Mouse (Mus musculus): ENCODE data around the gene Ankfn1.

DNA sequence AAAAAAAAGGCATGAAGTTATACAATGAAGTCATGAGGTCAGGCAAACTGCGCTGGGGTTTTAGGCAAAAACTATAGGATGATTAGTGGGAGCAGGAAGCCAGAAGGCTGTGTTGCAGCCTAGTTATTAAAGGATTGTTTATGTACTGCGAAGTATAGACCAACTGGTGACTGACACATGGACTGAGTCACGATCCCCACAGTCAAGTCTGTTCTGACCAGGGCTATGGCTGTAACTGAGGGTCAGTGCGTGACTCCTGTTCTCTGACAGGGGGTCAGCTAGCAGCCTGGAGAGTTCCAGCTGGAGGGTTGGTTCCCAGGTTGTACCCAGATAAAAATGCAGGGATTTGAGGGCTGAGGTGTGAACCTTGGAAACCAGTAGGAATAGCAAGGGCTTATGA lies 301.4 kb downstream of the Ankfn1 start:
- no peak for TF ChIP-seq POLR2A (IDR thresholded peaks at IDR 0.05; ENCODE audit: insufficient read length, low read depth)
- no peak for TF ChIP-seq TCF12 (IDR thresholded peaks at IDR 0.05; ENCODE audit: insufficient read depth, poor library complexity, severe bottlenecking)
- TF ChIP-seq MAX (IDR thresholded peaks at IDR 0.05; ENCODE audit: low read depth) = no peak
- no peak for TF ChIP-seq SRF (IDR thresholded peaks at IDR 0.05; ENCODE audit: control insufficient read depth, insufficient read length, low read depth)
- no peak for TF ChIP-seq USF1 (IDR thresholded peaks at IDR 0.05; ENCODE audit: low read depth)
- no peak for TF ChIP-seq CEBPB (IDR thresholded peaks at IDR 0.05; ENCODE audit: insufficient read depth, poor library complexity, severe bottlenecking)
